Mouse (Mus musculus) C2C12 (cell line): ENCODE results near the gene 3110009E18Rik.

ENCODE experiments used
- CEBPB ChIP-seq: IDR thresholded peaks from one replicate; pipeline ENCODE4 v1.6.1; 2011; ENCODE audit warnings: low read depth, mild to moderate bottlenecking, control low read depth, moderate library complexity
- CTCF ChIP-seq: IDR thresholded peaks from one replicate; pipeline ENCODE4 v1.5.1; 2011; ENCODE audit not compliant: control insufficient read depth, insufficient read depth, insufficient read length
- FOSL1 ChIP-seq: IDR thresholded peaks from one replicate; pipeline ENCODE4 v1.8.0; 2011; ENCODE audit warnings: mild to moderate bottlenecking, low read length; ENCODE audit not compliant: poor library complexity, insufficient read depth, severe bottlenecking
- MAX ChIP-seq: IDR thresholded peaks from one replicate; pipeline ENCODE4 v1.6.1; 2011; ENCODE audit warnings: mild to moderate bottlenecking, control low read depth
- MYOD1 ChIP-seq: IDR thresholded peaks from one replicate; pipeline ENCODE4 v1.6.1; 2011; ENCODE audit warnings: low read depth; ENCODE audit not compliant: control insufficient read depth, insufficient read length
- MYOG ChIP-seq: IDR thresholded peaks from one replicate; pipeline ENCODE4 v1.6.1; 2011; ENCODE audit not compliant: control insufficient read depth, insufficient read length; ENCODE audit errors: extremely low read depth
- USF1 ChIP-seq: IDR thresholded peaks from one replicate; pipeline ENCODE4 v1.6.1; 2011; ENCODE audit warnings: low read depth, mild to moderate bottlenecking, control low read depth, moderate library complexity

DNA sequence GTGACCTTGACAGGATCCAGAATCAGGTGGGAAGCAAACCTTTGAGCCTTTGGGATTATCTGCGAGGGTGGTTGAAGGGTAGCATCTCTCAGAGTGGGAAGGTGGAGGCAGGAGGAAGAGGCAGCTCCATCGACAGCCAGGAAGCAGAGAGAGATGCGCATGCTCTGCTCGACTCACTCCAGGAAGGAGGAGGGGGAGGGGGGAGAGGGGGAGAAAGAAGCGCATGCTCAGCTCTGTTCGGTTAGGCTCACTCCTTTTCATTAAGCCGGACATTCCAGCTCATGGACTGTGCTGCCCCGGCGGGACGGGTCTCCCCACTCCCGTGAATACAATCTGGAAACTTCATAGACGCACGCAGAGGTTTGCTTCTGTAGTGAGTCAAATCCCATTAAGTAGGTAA lies 34.3 kb upstream of the 3110009E18Rik start:
- TF ChIP-seq CTCF (no peak), MAX (no peak), CEBPB (no peak), USF1 (no peak), MYOG (no peak), FOSL1 (no peak), MYOD1 (no peak)
